Mouse (Mus musculus) urinary bladder, adult 18-20 months (tissue): Measurements from ENCODE around the gene Stk31.
A peak's percentile ranks its signal among the peaks of the same experiment; 100 is the strongest.
"Not testable (repeated sequence)": the region's sequence is repeated elsewhere in the genome, so short reads cannot be mapped to it uniquely, and the experiment has no call there.

Experiments used
- DNase-seq, 2 experiments: peaks; one replicate each; pipeline ENCODE4 v3.0.0; 2022; ENCODE audit warnings: low spot score in 2 of 2, mixed read lengths in 2 of 2

Gene Stk31

DNA sequence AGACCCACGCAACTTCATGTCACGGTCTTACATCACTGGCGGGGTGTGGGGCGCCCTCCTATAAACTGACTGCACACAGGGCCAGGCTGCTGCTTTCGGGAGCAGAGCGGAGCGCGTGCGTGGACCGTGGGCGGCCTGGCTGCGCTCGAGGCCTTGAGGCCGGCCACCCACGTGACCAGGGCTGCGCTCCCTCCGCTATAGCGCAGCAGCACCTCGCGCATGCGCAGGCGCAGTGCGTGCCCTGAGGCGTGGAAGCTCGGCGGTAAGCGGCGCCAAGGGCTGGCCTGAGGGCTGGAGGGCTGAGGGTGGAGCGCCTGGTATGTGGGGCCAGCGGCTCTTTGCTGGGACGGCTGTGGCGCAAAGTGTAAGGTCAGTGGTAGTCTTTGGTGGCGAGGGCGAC lies at the start of gene Stk31:
Gene Stk31 (plus strand): TSS at position 289 of the 400 bp plus-strand sequence.
- DNase-seq: no peak

DNA sequence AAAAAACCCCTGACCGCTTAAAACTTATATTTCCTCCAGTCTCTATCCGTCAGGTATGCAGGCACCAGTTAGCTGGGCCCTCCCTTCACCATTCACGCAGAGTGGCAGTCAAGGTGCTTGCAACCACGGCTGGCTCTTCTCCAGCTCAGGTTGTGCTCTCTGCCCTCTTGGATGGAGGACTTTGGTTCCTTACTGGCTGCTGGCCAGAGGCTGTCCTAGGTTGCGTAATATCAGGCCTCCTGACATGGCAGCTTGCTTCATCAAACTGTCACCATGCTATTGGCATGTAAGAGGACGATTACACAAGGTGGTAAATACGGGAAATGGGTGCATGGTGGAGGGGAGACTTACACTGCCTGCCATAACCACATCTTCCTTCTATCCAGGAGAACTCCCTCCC lies 45.6 kb upstream of the Stk31 start:
- no peak for DNase-seq

DNA sequence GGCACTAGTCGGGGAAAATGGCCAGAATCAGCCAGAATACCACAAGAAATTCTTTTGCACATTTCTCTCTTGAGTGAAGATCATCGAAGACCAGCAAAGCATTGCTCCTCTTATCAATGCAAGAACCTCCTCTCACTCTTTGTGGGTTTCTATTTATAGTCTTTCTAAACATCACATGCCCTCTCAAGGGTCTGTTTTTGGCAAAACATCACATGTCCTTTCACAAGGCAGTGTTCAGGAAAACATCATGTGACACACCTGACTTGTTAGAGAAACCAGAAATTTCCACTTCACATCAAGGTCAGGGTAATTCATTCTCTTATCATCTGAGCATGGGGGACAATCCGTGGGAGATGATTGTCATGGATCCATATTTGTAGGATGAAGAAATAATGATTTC lies 40.8 kb upstream of the Stk31 start:
- no peak for DNase-seq

DNA sequence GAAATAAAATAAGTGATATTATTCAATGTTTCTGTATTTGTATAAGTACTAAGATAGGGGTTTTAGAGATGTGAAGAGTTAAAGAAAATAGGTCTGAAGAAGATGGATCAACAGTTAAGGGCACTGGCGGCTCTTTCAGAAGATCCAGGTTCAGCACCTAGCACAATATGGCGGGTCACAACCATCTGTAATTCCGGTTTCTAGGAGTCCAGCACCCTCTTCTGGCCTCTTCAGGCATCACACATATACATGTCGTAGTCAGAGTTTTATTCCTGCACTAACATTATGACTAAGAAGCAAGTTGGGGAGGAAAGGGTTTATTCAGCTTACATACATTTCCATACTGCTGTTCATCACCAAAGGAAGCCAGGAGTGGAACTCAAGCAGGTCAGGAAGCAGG lies 40.2 kb upstream of the Stk31 start:
- no peak for DNase-seq

DNA sequence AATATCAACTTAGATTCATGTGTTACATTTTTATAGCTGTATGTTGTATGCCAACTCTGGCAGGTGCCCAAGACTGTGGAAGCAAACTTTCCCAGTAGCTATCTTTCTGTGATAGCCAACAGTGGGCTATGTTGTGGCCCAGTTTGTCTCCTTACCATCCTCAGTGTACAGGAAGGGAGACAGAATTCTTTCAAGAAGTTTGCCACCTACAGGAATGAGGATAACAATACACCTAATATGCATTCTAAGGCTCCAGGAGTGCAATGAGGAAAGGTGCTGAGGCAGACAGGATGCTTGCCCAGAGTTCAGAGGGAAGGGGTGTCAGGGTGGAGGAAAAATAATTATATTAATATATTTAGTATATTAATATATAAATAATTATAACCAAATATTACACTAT lies 35.0 kb upstream of the Stk31 start:
- no peak for DNase-seq

GRCm38 (mm10) chr6:49367159-49368054 lies 28.0 kb upstream of the Stk31 start, which contains the start of gene Fam221a:
TSS of gene Fam221a (plus strand) at chr6:49367739.
- peak; percentile 85 to 91 for DNase-seq

DNA sequence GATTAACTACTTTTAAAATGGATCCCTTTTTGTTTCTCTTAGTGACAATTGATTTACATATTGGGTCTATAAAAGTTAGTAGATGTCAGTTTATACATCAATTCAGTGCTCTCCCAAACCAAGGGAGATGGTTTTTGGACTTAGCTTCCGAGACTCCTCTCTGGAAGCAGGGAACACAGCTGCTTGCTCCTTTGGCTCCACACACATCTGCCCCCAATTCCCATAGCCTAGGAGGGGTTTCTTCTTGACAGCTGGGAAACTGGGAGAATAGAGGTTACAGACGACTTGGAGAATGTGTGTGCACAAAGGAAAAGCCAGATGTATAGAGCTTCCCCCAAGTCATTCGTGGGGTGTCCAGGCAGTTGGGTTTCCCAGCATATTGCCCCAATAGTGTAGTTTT lies 27.2 kb upstream of the Stk31 start:
- DNase-seq: no peak

DNA sequence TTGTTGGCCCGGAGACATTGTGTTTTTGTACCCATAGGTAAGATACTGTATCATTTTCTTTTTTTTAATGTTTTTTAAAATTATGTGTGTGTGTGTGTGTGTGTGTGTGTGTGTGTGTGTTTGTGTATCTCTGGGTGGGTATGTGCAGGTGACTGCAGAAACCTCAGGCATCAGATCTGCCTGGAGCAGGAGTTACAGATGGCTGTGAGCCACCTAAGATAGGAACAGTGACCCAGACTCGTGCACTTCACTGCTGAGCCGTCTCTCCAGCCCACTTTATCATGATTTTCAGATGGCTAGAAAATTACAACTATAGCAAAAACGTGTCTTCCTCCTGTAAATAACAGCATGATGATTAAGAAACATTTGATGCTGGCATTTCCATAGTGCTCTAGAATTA lies 22.7 kb upstream of the Stk31 start:
- no peak for DNase-seq

DNA sequence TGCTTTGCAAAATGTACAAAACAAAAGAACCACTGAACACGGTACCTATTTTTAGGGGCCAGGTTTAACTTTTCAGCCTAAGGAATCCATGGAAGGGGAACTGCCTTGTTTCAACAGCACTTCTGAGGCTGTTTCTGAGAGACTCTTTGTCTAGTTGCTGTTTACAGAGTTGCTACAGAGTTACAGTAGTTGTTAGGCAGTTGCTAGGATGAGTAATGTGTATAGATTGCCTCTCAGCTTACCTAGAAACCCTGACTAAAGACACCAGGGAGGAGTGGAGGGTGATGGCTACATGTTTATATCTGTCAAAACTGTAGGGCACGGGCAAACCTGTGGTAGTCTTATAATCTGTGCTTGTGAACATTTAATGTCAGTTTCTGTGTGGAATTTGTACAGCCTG lies 21.5 kb upstream of the Stk31 start:
- DNase-seq: no peak

- peak; percentile 27 to 37 for DNase-seq
These were observed 17.1 kb upstream of the Stk31 start for GRCm38 (mm10) chr6:49378328-49378727.

GRCm38 (mm10) chr6:49394276-49394675 lies 1.1 kb upstream of the Stk31 start:
- no peak for DNase-seq

DNA sequence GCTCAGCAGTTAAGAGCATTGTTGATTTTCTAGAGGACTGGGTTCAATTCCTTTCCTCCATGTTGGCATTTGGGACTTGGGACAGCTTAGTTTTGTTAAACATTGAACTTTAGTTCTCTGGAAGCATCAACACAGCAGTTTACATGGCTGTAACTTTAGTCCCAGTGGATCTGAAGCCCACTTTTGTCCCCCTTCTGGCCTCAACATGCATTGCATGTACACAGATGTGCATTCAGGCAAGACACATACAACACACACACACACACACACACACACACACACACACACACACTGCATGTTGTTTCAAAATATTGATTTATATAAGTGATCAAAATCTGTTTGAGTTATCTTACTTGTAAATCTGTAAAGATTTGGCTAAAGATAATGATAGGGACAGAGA lies 2.1 kb downstream of the Stk31 start:
- no peak for DNase-seq

DNA sequence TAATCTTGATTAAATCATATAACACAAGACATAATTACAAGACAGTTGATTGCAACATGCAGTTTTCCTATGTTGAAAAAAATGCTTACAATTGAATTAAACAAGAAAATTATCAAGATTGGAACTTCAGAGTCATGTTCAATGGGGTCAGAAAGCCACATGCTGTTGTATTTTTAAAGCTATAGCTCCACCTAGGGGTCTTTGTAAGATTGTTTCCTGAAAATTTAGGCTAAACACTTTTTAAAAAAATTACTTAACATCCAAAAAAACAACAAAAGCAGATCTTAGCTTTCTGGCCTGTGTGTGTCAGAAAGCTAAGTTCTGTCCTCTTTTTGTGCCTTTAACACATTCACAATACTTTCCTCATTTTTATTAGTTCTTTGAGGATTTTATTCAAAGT lies 3.0 kb downstream of the Stk31 start:
- DNase-seq: no peak

DNA sequence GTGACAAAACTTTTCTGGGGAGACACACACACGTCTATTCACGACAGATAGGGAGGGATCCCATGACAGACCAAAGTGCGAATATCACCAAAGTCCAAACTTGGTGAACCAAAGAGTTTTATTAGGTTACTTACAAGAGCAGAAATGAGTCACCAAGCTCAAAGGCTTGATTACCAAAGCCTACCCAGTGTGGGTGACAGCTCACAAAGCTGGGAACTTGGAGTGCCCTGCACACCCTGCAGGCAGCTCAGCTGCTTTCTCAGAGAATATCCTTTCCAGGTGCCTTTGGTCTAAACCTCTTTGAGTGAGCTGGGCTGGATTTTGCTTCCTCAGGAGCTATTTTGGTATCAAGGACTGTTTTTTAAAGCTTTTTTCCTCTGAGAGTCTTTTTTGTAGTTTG lies 15.4 kb downstream of the Stk31 start:
- no peak for DNase-seq

DNA sequence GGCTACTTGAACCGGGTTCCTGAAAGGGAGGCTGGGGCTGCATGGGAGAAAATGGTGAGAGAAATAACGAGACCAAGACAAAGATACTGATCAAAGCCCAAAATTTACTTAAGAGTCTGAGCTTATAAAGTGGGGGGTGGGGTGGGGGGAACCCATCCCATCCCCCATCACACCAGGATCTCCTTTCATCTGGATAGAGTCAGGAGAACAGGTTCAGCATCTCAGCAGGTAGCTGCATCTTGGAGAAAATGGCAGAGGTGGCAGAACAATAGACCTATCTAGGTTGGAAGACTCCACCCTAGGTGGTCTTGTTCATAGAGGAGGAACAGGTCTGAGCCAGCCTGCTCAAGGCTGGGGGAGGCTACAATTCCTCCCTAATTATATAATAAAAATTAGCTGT lies 17.6 kb downstream of the Stk31 start:
- DNase-seq: not testable (repeated sequence)

DNA sequence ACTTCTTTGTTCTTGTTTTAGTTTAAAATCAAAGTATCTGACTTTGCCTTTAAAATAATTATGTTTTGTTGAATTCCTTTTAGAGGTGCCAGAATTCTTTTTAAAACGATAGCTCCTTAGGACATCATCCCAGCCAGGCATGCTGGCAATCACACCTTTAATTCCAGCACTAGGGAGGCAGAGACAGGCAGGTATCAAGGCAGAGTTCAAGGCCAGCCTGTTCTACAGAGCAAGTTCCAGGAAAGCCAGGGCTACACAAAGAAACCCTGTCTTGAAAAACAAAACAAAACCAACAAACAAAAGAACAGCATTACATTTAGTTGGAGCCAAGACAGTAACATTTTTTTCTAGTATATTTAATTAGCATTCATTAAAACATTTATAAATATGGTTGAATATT lies 20.6 kb downstream of the Stk31 start:
- DNase-seq: no peak

GRCm38 (mm10) chr6:49437306-49437705 lies 41.9 kb downstream of the Stk31 start:
- no peak for DNase-seq

- DNase-seq: no peak
These were observed 62.7 kb downstream of the Stk31 start for GRCm38 (mm10) chr6:49458112-49458511.

DNA sequence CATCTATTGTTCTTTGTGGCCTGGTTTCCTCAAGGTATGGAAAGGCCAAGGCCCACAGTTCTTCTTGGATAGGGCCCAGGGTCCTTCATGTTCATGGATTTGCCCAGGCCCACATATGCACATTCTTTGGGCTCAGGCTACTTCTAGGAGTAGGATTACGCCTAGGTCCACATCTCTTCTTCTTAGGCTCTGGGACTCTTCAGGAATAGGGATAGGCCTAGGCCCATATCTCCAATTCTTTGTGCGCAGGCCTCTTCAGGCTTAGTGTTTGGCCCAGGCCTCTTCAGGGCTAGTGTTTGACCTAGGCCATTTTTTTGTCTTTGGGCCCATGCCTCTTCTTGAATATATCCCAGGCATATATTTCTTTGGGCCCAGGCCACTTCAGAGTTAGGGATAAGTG lies 87.8 kb downstream of the Stk31 start:
- no peak for DNase-seq

DNA sequence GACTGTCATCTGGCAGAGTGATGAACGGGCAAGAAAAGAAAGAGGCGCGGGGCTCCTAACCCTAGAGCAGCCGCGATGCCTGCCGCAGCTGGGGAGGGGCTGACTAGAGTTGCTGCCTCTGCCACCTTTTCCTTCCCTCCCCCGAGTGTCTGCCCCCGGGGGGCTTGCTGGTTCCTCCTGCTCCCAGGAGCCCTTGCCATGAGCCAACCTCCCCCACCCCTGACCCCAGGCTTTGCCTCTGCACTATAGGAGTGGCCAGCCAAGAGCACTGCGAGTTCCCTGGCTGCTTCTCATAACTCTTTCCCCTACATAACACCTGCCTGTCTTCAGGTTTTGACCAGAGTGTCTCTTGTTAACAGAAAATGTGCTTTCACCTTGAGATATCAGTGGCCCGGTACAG lies 96.1 kb downstream of the Stk31 start:
- DNase-seq: no peak

DNA sequence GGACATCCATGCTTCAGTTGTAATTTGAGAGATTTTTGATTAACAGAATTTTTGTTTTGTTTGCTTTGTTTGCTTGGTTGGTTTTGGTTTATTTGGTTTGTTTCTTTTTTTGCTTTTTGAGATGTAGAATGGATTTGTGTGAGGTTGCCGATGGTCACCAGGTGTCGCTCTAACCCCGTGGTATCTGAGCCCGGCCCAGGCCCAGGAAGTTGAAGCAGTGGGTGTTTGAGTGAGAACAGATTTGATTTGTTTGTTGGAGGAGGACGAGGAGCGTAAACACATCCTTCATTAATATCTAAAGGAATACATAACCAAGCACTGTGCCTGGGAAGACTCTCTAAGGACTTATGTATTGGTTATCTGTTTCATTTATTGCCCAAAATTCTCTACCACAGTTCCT lies 123.6 kb downstream of the Stk31 start:
- peak; percentile 35 to 56 for DNase-seq
